In the genomic region with DNA sequence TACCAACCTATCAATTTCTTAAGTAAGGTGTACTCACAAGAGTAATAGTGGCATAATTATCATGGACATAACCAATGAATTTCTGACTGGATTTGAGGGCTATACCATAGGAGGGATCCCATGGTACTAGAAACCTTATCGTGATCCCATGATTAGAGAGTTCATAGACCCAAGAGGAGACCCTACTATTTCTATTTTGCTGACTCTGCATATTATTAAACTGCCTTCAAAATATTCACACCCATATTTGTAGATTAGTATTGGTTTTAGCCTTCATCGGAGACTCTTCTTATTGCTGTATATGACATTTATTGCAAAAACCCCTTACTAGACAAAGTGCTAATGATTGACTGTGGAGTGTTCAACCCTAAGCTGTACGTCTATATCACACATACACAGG, we compare ENCODE assay signal across 27 mouse cellular contexts.
"Had no signal": no experiment of that assay in that cellular context is flagged by ENCODE, and none has a peak within 500 bp of the region (broad histone marks: within the 10 kb centered on the region; RNA-seq: fewer than 3 reads in every experiment).

No protein-coding gene starts in this region.

- H3K36me3 ChIP-seq: embryonic facial prominence, embryonic 10.5 days; embryonic facial prominence, embryonic 12.5 days; embryonic facial prominence, embryonic 13.5 days; embryonic facial prominence, embryonic 15.5 days; forebrain, embryonic 10.5 days; forebrain, embryonic 12.5 days; forebrain, embryonic 15.5 days; heart, embryonic 10.5 days had no signal

- ATAC-seq: forebrain, embryonic 13.5 days; forebrain, embryonic 14.5 days; forebrain, embryonic 15.5 days; forebrain, embryonic 16.5 days; forebrain, postnatal 0 days had no signal

- H3K4me2 ChIP-seq: embryonic facial prominence, embryonic 12.5 days; embryonic facial prominence, embryonic 13.5 days; embryonic facial prominence, embryonic 15.5 days; forebrain, embryonic 12.5 days; forebrain, embryonic 13.5 days; forebrain, embryonic 15.5 days; heart, embryonic 11.5 days had no signal

- H3K27me3 ChIP-seq: embryonic facial prominence, embryonic 12.5 days; embryonic facial prominence, embryonic 13.5 days; embryonic facial prominence, embryonic 15.5 days; forebrain, embryonic 12.5 days; forebrain, embryonic 13.5 days; forebrain, embryonic 15.5 days had no signal

- DNase-seq: cerebellum, adult 9-11 months; cerebellum, postnatal 10 days; cerebellum, postnatal 14 days; cerebellum, postnatal 25 days; cerebellum, postnatal 36 days; embryo, embryonic 11 days; forebrain, postnatal 0 days; gastrocnemius, postnatal 10 days; gastrocnemius, postnatal 14 days; gastrocnemius, postnatal 25 days; gastrocnemius, postnatal 36 days; heart, adult 11 months; heart, adult 18-20 months; heart, adult 2 months had no signal

- H3K4me1 ChIP-seq: embryonic facial prominence, embryonic 10.5 days; embryonic facial prominence, embryonic 12.5 days; embryonic facial prominence, embryonic 13.5 days; embryonic facial prominence, embryonic 15.5 days; forebrain, embryonic 12.5 days; forebrain, embryonic 13.5 days; forebrain, embryonic 15.5 days; heart, embryonic 10.5 days had no signal

- H3K9ac ChIP-seq: embryonic facial prominence, embryonic 12.5 days; embryonic facial prominence, embryonic 13.5 days; embryonic facial prominence, embryonic 15.5 days; forebrain, embryonic 12.5 days; forebrain, embryonic 13.5 days; forebrain, embryonic 15.5 days; forebrain, postnatal 0 days had no signal

- H3K4me3 ChIP-seq: embryonic facial prominence, embryonic 10.5 days; embryonic facial prominence, embryonic 12.5 days; embryonic facial prominence, embryonic 13.5 days; embryonic facial prominence, embryonic 15.5 days; erythroblast, embryonic 14.5 days; forebrain, embryonic 10.5 days; forebrain, embryonic 12.5 days; forebrain, embryonic 13.5 days; forebrain, embryonic 15.5 days; heart, adult 2 months; heart, embryonic 10.5 days had no signal

- H3K27ac ChIP-seq: embryonic facial prominence, embryonic 10.5 days; embryonic facial prominence, embryonic 12.5 days; embryonic facial prominence, embryonic 13.5 days; embryonic facial prominence, embryonic 15.5 days; forebrain, embryonic 10.5 days; forebrain, embryonic 12.5 days; forebrain, embryonic 13.5 days; forebrain, embryonic 15.5 days; heart, adult 2 months; heart, embryonic 10.5 days had no signal

- H3K9me3 ChIP-seq: embryonic facial prominence, embryonic 10.5 days; embryonic facial prominence, embryonic 12.5 days; embryonic facial prominence, embryonic 13.5 days; embryonic facial prominence, embryonic 15.5 days; forebrain, embryonic 10.5 days; forebrain, embryonic 12.5 days; forebrain, embryonic 13.5 days; forebrain, embryonic 15.5 days; heart, embryonic 10.5 days had no signal
